Mouse (Mus musculus) CD4-positive naive resting alpha-beta T cell, adult 57 days (primary cell): ENCODE results near the gene Fbxo33. TPM values are rescaled to one million over a fixed set of nuclear protein-coding genes. Genes with fewer than 3 reads are reported as not detected.

Experiments
- total RNA-seq: library from RNA; stranded (reverse); gene quantifications from one replicate; pipeline ENCODE4 v1.2.4, GENCODE M21; 2023

Fbxo33 gene
- 76.6 TPM for total RNA-seq

GRCm38 (mm10) chr12:59219325-59220225 lies at the start of gene Fbxo33:
Fbxo33 (minus strand) TSS chr12:59219725.

Other genes with a start within 250 kb of the Fbxo33 start
- 23.5 TPM for gene Sec23a, start 207.7 kb downstream of the Fbxo33 start, total RNA-seq
- gene Gemin2, start 206.3 kb downstream of the Fbxo33 start, total RNA-seq: 12.7 TPM
- 53.4 TPM for gene Trappc6b, start 158.3 kb downstream of the Fbxo33 start, total RNA-seq
- 85.6 TPM for gene Pnn, start 152.8 kb downstream of the Fbxo33 start, total RNA-seq
- gene Mia2, start 123.9 kb downstream of the Fbxo33 start, total RNA-seq: 141 TPM